Mouse (Mus musculus) kidney, adult 2 months (tissue): ENCODE data around the gene 1700129C05Rik.

Experiments
- CTCF ChIP-seq: fragments of 200-500 bp; conservative IDR thresholded peaks from 2 replicates; pipeline ENCODE4 v1.5.1; 2011; ENCODE audit warnings: low read depth, mild to moderate bottlenecking, control low read depth, low read length, moderate library complexity, mixed read lengths; ENCODE audit not compliant: insufficient read depth, insufficient read length
- POLR2A ChIP-seq: fragments of 200-500 bp; IDR thresholded peaks from one replicate; pipeline ENCODE4 v1.6.1; 2011; ENCODE audit warnings: low read depth, low read length, control low read depth

GRCm38 (mm10) chr14:59155589-59155988, 12.9 kb upstream of the 1700129C05Rik start:
- TF ChIP-seq POLR2A (no peak), CTCF (peak; percentile 30; the same call in 1 of the 2 replicates)
